Mouse (Mus musculus) thymus, postnatal 36 days (tissue): ENCODE data around the gene Olfr1225.
"Not testable (repeated sequence)": the region's sequence is repeated elsewhere in the genome, so short reads cannot be mapped to it uniquely, and the experiment has no call there.

Experiments used
- DNase-seq, 2 experiments: peaks; one replicate each; pipeline ENCODE4 v3.0.0; 2022; ENCODE audit warnings: mixed read lengths in 2 of 2

Gene Olfr1225

DNA sequence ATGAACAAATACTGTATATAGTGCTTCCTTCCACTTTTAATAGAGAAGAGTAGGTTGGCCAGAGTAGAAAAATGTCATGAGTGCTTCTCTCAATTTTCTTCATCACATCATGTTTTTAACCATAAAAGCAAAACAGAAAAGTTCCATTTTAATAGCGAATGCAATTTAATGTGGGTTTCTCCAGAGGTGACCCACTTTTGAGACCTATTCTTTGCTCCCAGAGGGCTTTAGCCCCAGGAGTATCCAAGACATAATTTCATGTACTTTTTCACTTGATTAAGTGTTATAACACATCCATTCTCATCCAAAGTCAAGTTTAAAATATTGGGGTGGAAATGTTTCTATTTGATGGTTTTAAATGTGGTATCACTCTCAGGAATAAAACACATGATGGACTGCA lies at the start of gene Olfr1225:
Olfr1225 (minus strand) TSS at position 101 of the 400 bp plus-strand sequence.
- no peak for DNase-seq

DNA sequence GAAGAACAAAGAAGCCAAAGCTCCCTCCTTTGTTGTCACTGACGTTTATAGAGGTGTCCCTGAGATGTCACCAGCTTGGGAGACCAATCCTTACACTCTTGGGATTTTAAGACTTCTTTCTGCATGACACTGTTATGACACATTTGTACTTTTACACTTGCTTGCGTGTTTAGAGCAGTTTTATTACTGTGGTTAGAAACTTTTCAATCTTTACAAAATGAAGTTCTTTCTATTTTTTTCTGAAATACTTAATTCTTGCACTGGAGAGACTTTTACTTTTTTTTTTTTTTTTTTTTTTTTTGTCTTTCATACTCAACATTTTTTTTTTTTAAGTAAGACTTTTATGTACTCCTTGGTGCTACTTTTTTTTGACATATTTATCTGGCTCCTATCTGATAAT lies 25.5 kb upstream of the Olfr1225 start, which contains the start of gene Olfr1226:
Olfr1226 (minus strand) TSS at position 101 of the 400 bp plus-strand sequence.
- DNase-seq: no peak

DNA sequence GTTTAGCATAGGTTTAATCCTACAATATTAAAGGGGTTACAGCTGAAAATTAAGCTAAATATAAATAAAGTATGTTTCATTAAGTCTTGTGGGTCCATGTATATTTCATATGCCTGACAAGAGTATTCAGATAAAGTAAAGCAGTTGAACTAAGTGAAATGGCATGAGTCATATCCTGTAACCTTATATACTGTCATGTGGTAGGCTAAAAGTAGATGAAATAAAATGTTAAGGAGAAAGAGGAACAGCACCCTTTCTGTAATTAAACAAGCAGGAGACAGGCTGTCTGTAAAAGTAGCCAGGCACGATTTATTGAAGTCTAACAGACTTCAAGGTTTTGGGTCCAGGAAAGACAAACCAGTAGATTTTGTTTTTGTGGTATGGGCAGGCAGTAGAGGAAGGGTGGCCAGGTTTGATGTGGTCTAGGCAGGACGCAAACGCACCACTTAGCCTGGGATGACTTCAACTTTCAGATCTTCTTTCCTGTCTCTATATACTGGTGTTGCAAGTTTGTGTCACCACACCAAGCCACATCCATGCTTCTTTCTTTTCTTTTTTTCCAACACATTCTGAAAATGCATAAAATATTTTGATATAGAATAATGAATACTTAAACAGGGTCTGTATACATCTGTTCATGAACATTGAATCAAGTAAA lies 22.0 kb upstream of the Olfr1225 start:
- DNase-seq: no peak

DNA sequence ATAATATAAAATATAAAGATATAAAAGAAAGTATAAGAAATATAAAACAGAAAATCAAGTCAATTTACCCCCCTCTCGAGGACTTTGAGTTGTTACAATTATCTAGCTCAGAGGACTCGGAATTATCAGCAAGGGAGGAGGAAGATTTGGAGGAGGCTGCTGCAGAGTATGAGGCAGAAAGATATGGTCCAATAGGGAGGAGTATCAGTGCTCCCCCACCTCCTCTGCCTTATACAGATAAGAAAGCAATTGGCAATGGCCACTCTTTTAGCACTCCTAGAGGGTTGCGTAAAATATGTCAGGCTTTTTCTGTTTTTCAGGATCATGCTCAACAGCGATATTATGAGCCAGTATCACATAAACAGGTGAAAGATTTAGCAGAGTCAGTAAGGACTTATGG lies 9.8 kb downstream of the Olfr1225 start:
- not testable (repeated sequence) for DNase-seq

DNA sequence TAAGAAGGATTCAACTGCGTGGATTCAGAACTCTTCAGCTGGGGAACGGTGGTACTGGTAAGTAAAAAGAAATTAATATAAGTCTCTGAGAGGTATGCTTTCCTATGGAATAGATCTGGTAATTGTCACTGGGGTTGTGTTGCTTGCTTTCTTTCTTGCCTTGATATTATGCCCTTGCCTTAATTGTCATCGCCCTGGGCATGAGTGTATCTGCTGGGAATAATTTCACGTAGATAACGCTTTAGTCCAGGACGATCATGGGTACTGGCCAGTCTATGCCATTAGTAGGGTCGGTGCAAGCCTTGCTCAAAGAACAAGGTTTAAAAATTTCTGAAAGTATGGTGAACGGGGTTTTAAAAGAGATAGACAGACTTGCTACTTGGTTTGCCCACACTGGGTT lies 10.5 kb downstream of the Olfr1225 start, which contains the start of gene Olfr1224-ps1:
Olfr1224-ps1 (minus strand) TSS at position 101 of the 400 bp plus-strand sequence.
- DNase-seq: not testable (repeated sequence)

DNA sequence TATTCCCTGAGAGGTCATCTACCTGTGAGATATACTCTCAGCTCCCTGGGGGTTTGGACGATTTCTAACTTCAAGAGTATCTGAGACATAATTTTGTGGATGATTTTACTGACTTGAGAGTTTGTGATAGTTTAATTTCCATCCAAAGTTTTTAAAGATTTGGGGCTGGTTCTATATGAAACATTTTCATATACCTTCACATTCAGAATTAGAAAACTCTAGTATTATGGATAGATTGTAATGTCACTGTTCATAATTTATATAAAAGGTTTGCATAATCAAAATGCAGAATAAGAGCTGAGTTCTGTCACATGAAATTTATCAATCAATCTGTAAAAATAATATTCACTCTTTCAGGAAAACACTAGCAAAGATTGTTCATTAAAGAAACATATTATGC lies 23.0 kb downstream of the Olfr1225 start, which contains the start of gene Olfr1223:
Olfr1223 (minus strand) TSS at position 101 of the 400 bp plus-strand sequence.
- DNase-seq: no peak

DNA sequence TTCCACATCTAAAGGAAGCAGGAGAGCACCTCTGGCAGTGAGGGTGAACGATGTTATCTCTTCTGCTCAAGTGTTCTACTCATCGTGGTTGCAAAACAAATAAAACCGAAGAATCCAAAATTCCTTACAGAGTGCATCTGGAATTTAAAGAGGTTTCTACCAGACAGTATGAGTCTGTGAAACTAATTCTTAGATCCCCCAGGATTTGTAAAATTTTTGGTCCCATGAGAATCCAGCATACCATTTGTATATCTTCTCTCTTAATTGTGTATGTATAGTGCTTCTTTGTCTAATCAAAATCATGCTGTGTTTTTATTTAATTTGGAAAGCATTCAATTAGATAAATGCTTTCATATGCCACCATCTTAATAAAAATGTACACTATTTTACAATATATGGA lies 41.5 kb downstream of the Olfr1225 start, which contains the start of gene Olfr1222:
Olfr1222 (minus strand) TSS at position 101 of the 400 bp plus-strand sequence.
- DNase-seq: no peak
